Mouse (Mus musculus) brain, embryonic 14.5 days (tissue): ENCODE measurements at regions not wholly inside any gene's neighbourhood (a gene's known extent, or its start where the extent isn't known, plus 50 kb on each side); places are given as distances from the start of the nearest gene placed in this dataset.

Experiments used
- CTCF ChIP-seq: fragments of 200-500 bp; IDR thresholded peaks from 2 replicates; pipeline ENCODE4 v1.5.1; 2012; ENCODE audit warnings: inconsistent platforms, mild to moderate bottlenecking, moderate library complexity, borderline replicate concordance; ENCODE audit not compliant: insufficient read depth, insufficient read length; ENCODE audit errors: extremely low read depth
- POLR2A ChIP-seq: fragments of 200-500 bp; IDR thresholded peaks from 2 replicates; pipeline ENCODE4 v1.6.1; 2012; ENCODE audit warnings: mild to moderate bottlenecking, inconsistent platforms, borderline replicate concordance; ENCODE audit not compliant: poor library complexity, insufficient read depth, insufficient read length, severe bottlenecking; ENCODE audit errors: extremely low read depth

DNA sequence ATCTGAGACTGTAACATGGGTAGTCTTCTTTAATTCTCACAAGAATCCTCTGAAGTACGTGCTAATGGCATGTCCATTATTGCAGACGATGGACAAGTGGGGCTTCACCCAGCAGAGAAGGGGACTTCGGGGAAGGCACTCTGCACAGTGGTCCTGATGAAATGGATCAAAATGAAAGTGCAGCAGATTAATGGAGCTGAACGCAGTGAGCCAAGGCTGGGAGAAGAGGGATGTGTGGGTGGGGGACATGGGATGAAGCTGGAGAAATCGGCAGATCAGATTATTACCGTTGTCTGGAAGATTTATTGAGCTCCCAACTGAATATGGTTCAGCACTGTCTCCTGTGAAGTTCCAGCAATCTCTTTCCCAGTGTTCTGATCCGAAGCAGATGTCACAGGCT lies 143.9 kb downstream of the Slc30a10 start:
- no peak for TF ChIP-seq CTCF
- no peak for TF ChIP-seq POLR2A
